Mouse (Mus musculus) ES-Bruce4 (cell line): ENCODE measurements around the gene Dctpp1. TPM values are rescaled to one million over a fixed set of nuclear protein-coding genes. Genes with fewer than 3 reads are reported as not detected.
A peak's percentile ranks its signal among the peaks of the same experiment; 100 is the strongest.

Experiments used
- H3K27ac ChIP-seq: 2 replicates; pipeline ENCODE4 v1.5.1; 2012; ENCODE audit warnings: low read length, inconsistent platforms; ENCODE audit not compliant: insufficient read depth
- H3K27me3 ChIP-seq: 2 replicates; pipeline ENCODE4 v1.6.1; 2012; ENCODE audit warnings: mild to moderate bottlenecking, low read length, inconsistent platforms; ENCODE audit not compliant: control insufficient read depth, poor library complexity, insufficient read depth, severe bottlenecking
- H3K36me3 ChIP-seq: 2 replicates; pipeline ENCODE4 v1.6.1; 2012; ENCODE audit warnings: inconsistent platforms, mild to moderate bottlenecking, low read length, moderate library complexity; ENCODE audit not compliant: control insufficient read depth, poor library complexity, insufficient read depth, severe bottlenecking
- H3K4me1 ChIP-seq: one replicate; pipeline ENCODE4 v1.8.1; 2011; ENCODE audit warnings: low read length; ENCODE audit not compliant: control insufficient read depth, insufficient read depth
- H3K4me3 ChIP-seq: 2 replicates; pipeline ENCODE4 v1.5.1; 2011; ENCODE audit warnings: low read depth, mild to moderate bottlenecking, low read length
- H3K9ac ChIP-seq: 2 replicates; pipeline ENCODE4 v1.6.1; 2012; ENCODE audit warnings: low read depth, mild to moderate bottlenecking, inconsistent platforms; ENCODE audit not compliant: poor library complexity, severe bottlenecking
- H3K9me3 ChIP-seq: replicated peaks from 2 replicates; pipeline ENCODE4 v1.6.1; 2012; ENCODE audit warnings: mild to moderate bottlenecking, low read length, inconsistent platforms; ENCODE audit not compliant: control insufficient read depth, poor library complexity, insufficient read depth, severe bottlenecking
- CTCF ChIP-seq: IDR thresholded peaks from one replicate; pipeline ENCODE4 v1.8.1; 2011; ENCODE audit warnings: low read depth, low read length
- EP300 ChIP-seq: IDR thresholded peaks from 2 replicates; pipeline ENCODE4 v1.6.1; 2011; ENCODE audit warnings: low read depth, low read length; ENCODE audit not compliant: insufficient read depth
- POLR2A ChIP-seq: IDR thresholded peaks from one replicate; pipeline ENCODE4 v1.8.1; 2011; ENCODE audit warnings: low read length; ENCODE audit not compliant: insufficient read depth
- polyA plus RNA-seq: library from polyadenylated mRNA; stranded (reverse); fragments of >200 nt; gene quantifications from 2 replicates; pipeline ENCODE4 v1.2.4, GENCODE M21; 2011; ENCODE audit warnings: low read depth; ENCODE audit not compliant: missing spikeins, insufficient read depth, insufficient read length

The Dctpp1 gene
- polyA plus RNA-seq, 1 experiment, result 135 TPM

- Histone ChIP-seq H3K27ac (peak overlapping the region; percentile 99), H3K36me3 (no peaks in the 10 kb centered on the region), H3K4me3 (peak overlapping the region; percentile 12; the same call in 1 of the 2 replicates), H3K4me1 (peaks cover 7% of the 10 kb centered on the region), H3K9me3 (no peaks in the 10 kb centered on the region), H3K9ac (peak overlapping the region; percentile 52), H3K27me3 (no peaks in the 10 kb centered on the region)
- no peak for TF ChIP-seq POLR2A
- no peak for TF ChIP-seq CTCF
- peak; percentile 70; the same call in 1 of the 2 replicates for TF ChIP-seq EP300
Measured at GRCm38 (mm10) chr7:127223515-127224478, 36.7 kb downstream of the Dctpp1 start.

- H3K4me1 ChIP-seq, result peaks cover 7% of the 10 kb centered on the region
- H3K27ac ChIP-seq, result peak overlapping the region; percentile 99
- TF ChIP-seq EP300, result 0 out of 2 replicates have a peak, but pooled peaks have one; percentile 37
- no peak for TF ChIP-seq CTCF
- TF ChIP-seq POLR2A, result no peak
Measured at GRCm38 (mm10) chr7:127223106-127223505, 37.4 kb downstream of the Dctpp1 start.

GRCm38 (mm10) chr7:127220440-127220839, 40.1 kb downstream of the Dctpp1 start:
- Histone ChIP-seq H3K36me3 (no peaks in the 10 kb centered on the region), H3K9me3 (no peaks in the 10 kb centered on the region), H3K27ac (peak overlapping the region; percentile 69), H3K4me3 (no peak overlapping the region), H3K9ac (no peak overlapping the region), H3K27me3 (no peaks in the 10 kb centered on the region), H3K4me1 (peaks cover 1% of the 10 kb centered on the region)
- no peak for TF ChIP-seq POLR2A
- no peak for TF ChIP-seq CTCF

More at GRCm38 (mm10) chr7:127223106-127223505, 37.4 kb downstream of the Dctpp1 start:
- Histone ChIP-seq H3K27me3 (no peaks in the 10 kb centered on the region), H3K4me3 (no peak overlapping the region), H3K9me3 (no peaks in the 10 kb centered on the region), H3K36me3 (no peaks in the 10 kb centered on the region), H3K9ac (peak overlapping the region; percentile 46)

- TF ChIP-seq EP300 (no peak), POLR2A (no peak), CTCF (no peak)
- peak overlapping the region; percentile 61 for H3K4me3 ChIP-seq
- no peaks in the 10 kb centered on the region for H3K4me1 ChIP-seq
- peaks cover 4% of the 10 kb centered on the region; the same call in 1 of the 2 replicates for H3K36me3 ChIP-seq
- no peaks in the 10 kb centered on the region for H3K9me3 ChIP-seq
- peak overlapping the region; percentile 61 for H3K9ac ChIP-seq
- H3K27me3 ChIP-seq, result no peaks in the 10 kb centered on the region
- peak overlapping the region; percentile 62 for H3K27ac ChIP-seq
Measured at GRCm38 (mm10) chr7:127218670-127219069, 41.8 kb downstream of the Dctpp1 start.

- Histone ChIP-seq H3K27ac (peak overlapping the region; percentile 81), H3K36me3 (peaks cover 4% of the 10 kb centered on the region; the same call in 1 of the 2 replicates), H3K4me3 (peak overlapping the region; percentile 61), H3K27me3 (no peaks in the 10 kb centered on the region), H3K4me1 (no peaks in the 10 kb centered on the region), H3K9me3 (no peaks in the 10 kb centered on the region), H3K9ac (peak overlapping the region; percentile 61)
- TF ChIP-seq EP300 (no peak), CTCF (no peak), POLR2A (no peak)
Measured at GRCm38 (mm10) chr7:127217901-127218642, 42.4 kb downstream of the Dctpp1 start.

GRCm38 (mm10) chr7:127217475-127217874, 43.0 kb downstream of the Dctpp1 start:
- H3K4me3 ChIP-seq, result peak overlapping the region; percentile 61
- no peaks in the 10 kb centered on the region for H3K9me3 ChIP-seq
- H3K27ac ChIP-seq, result peak overlapping the region; percentile 81
- H3K9ac ChIP-seq, result peak overlapping the region; percentile 61
- no peaks in the 10 kb centered on the region for H3K4me1 ChIP-seq
- H3K27me3 ChIP-seq, result no peaks in the 10 kb centered on the region
- peaks cover 4% of the 10 kb centered on the region; the same call in 1 of the 2 replicates for H3K36me3 ChIP-seq
- TF ChIP-seq CTCF (no peak), EP300 (peak; percentile 96), POLR2A (no peak)
